Mouse (Mus musculus) thymus, postnatal 4 days (tissue): ENCODE data around the gene Sh2d6.

Experiments
- DNase-seq: peaks from one replicate; pipeline ENCODE4 v3.0.0; 2021

Sh2d6 gene

GRCm38 (mm10) chr6:72521607-72522006 lies at the start of gene Sh2d6:
Sh2d6 (minus strand) TSS chr6:72521707.
- no peak for DNase-seq

- DNase-seq, result no peak
These were observed 49.3 kb upstream of the Sh2d6 start for GRCm38 (mm10) chr6:72570644-72571397.

GRCm38 (mm10) chr6:72568736-72569135 lies 47.2 kb upstream of the Sh2d6 start:
- no peak for DNase-seq

DNA sequence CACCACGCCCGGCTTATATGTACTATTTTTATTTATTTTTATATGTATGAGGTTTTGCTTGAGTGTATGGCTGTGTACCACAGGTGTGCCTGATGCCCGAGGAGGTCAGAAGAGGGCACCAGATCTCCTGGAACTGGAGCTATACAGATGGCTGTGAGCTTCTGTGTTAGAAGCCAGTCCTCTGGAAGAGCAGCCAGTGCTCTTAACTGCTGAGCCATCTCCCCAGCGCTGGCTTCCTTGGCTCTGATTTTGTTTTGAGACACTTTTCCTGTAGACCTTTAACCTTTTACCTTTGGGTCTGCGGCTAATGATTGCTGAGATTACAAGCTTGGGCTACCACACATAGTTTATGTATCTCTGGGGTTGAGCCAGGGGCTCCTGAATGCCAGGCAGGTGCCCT lies 46.0 kb upstream of the Sh2d6 start:
- DNase-seq, result no peak

GRCm38 (mm10) chr6:72566044-72566443 lies 44.5 kb upstream of the Sh2d6 start:
- DNase-seq, result peak; percentile 90

DNA sequence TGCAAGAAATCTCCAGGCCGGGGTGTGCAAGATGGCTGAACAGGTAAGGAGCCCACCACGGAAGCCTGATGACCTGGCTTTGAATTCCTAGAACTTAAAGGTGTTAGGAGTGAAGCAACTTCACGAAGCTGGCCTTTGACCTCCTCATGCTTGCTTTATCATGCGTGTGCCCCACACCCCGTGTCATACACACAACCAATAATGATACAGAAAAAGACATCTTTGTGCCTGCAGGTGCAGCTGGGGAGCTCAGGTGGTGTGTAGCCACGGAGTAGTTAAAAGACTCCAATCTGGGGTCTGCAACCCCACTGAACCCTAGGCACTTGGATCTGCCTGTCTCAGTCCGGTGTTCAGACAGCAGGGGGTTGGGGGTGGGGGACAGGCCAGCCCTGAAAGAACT lies 44.0 kb upstream of the Sh2d6 start:
- DNase-seq, result no peak

GRCm38 (mm10) chr6:72562894-72563293 lies 41.4 kb upstream of the Sh2d6 start:
- no peak for DNase-seq

DNA sequence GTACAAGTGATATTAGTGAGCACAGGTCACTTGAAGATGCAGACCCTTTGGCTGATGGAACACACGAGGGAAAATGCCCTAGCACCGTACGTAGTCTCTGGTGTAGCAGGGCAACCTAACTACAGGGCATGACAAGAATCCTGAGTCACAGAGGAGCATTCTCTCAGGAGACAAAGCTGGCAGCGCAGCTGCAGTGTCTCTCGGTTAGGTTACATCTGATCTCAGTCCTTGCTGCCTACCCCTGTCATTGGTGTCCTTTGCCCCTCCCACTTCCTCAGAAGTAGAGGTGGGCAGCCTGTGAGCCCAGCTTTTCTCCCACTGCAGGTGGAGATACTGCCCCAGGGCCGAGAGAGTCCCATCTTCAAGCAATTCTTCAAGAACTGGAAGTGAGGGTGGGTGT lies 41.0 kb upstream of the Sh2d6 start:
- peak; percentile 22 for DNase-seq

DNA sequence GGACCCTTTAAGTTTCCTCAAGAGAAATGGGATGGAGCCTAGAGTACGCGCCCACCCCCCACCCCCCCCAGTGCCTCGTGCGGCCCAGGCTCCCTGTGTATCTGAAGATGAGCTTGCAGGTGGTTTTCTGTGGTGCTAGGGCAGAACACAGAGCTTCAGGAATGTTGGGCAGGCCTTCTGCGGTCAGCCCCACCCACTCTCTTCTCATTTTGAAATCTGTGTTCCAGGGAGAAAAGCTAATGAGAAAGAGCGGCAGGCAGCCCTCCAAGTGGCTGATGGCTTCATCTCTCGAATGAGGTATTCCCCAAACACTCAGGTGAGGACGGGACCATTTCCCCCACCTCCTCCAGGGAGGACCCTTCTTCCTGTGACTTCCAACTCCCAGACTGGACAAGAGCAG lies 39.3 kb upstream of the Sh2d6 start:
- no peak for DNase-seq

- no peak for DNase-seq
These were observed 31.5 kb upstream of the Sh2d6 start for GRCm38 (mm10) chr6:72553079-72553412.

DNA sequence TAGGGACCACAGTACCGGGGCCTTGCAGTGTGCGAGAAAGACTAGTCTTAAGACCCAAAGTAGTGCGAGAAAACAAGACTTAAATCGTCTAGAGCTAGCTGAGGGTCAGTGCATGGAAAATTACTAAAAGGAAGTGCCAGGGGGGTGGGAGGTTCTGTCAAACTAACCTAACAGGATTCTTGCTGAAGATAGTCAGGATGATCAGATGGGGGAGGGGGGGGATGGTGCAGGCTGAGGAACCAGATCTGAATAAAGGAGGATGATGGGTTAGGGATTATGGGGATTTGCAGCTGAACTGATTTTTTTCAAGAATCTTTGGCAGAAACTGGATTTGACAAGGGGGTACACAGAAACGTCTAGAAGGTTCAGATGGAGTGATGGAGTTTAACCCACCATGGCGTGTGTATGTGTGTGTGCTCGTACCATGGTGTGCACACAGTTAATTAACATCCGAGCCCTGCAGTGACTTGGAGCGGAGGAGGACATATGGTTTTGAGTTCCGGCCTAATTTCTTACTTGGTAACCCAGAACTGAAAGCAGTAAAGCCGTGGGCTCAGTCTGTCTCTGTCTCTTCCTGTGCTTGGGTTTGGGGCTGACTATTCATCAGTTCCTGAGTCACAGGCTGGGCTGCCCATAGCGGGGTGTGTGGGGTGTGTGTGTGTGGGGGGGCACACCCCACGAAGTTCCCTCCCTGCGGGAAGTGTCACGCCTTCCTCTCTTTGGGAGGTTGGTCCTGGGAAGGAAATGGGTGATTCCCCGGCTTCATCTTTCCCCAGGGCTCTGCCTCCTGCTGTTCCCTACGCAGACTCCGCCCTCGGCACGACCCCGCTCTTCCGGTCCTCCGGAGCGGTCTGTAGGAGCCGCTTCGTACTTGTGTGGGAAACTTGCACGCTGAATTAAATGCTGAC lies 30.9 kb upstream of the Sh2d6 start:
- peak; percentile 64 for DNase-seq

DNA sequence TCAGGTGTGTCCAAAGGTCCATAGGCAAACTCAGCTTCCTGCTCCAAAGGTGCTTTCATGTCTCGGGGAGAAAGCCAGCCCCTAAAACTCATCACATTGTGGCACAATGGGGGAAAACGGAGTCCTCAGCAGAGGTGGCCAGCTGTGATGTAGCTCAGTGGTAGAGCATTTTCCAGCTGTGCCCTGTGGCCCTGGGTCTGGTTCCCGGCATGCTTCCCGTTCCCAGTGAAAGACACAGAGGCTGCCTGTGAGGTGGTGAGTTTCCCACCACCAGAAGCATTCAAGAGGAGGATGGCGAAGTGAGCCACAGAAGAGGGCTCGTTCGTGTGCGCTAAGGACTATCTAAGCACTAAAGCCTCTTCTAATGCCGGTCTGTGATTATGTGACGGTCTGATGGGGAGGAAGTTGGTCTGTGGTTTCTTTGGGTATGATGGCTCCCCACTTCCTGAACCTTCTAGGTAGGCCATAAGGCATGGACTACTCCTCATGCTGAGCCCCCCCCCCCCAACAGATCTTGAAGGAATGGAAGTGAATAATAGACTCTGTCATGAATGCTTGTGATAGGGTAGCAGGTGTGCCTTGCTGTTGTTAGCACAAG lies 29.1 kb upstream of the Sh2d6 start:
- no peak for DNase-seq

- no peak for DNase-seq
These were observed 28.5 kb upstream of the Sh2d6 start for GRCm38 (mm10) chr6:72550025-72550424.

DNA sequence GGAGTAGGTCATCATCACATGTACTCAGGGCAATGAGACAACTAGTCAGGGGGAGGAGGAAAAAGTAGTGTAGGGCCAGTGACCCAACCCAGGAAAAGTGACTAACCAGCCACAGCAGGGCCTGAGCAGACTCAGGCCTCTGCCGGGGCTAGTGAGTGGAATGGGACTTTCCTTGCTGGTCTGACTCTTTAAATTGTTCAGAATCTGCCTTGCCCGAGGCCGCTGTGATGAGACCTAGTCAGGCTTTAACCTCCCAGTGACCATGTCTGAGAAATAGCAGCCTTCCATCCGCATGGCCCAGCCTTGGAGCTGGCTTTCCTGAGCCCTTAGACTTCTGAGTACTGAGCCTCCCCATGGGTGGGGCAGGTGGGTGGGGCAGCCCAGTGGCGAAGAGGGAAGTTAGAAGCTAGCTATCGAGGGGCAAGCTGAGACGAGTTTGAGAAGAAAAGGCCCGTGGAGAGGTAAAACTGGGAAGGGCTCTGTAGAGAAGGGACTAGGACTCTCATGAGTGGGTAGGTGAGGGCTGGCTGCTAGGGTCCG lies 27.6 kb upstream of the Sh2d6 start:
- peak; percentile 54 for DNase-seq

DNA sequence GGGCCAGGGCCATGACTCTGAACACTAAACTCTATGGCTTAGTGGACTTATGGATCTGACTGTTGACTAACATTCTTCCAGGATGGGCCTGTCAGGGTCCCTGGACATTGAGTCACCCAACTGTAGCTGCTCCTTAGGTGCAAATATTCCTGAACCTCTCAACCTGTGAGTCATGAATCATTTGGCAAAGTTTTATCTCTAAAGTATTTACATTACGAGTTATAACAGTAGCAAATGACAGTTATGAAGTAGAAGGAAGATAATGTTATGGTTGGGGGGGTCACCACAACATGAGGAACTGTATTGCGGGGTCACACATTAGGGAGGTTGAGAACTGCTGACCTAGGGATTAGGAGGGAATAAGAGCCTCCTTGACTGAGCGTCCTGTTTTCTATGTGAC lies 26.4 kb upstream of the Sh2d6 start:
- no peak for DNase-seq

- DNase-seq, result no peak
These were observed 25.6 kb upstream of the Sh2d6 start for GRCm38 (mm10) chr6:72547121-72547520.

GRCm38 (mm10) chr6:72545377-72545776 lies 23.9 kb upstream of the Sh2d6 start:
- no peak for DNase-seq

DNA sequence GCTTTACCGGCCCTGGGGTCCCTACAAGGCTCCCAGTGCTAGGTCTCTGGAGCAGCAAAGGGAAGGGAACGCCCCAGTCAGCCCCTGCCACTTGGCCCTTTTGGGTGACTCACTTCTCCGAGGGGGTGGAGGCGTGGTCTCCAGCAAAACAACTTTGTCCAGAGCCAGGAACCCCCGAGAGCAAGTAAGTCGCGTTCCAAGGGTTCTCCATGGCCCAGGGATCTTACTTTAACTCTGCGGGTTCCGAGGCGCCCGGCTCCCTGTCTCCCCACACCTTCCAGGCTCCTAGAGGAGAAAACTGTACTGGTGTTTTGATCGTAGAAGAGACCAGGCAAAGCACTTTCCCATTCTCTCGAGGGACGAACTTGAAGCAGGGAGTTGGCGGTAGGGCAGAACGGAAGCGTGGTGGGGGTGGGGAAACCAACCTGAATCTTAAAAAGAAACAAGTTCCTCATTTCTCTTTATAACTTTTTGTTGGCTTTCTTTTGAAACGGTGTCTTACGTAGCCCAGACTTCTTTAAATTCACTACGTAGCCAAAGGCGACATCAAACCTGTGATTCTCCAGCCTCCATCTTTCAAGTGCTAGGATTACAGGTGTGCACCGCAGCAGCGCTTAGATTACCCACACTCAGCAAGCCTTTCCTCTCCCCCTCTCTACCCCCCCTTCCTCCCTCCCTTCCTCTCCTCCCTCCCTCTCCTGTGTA lies 22.9 kb upstream of the Sh2d6 start, which contains the start of gene Capg:
Gene Capg, plus strand, starts transcription at position 109 of the 705 bp plus-strand sequence.
- peak; percentile 73 for DNase-seq

- DNase-seq, result no peak
These were observed 21.9 kb upstream of the Sh2d6 start for GRCm38 (mm10) chr6:72543265-72543850.

DNA sequence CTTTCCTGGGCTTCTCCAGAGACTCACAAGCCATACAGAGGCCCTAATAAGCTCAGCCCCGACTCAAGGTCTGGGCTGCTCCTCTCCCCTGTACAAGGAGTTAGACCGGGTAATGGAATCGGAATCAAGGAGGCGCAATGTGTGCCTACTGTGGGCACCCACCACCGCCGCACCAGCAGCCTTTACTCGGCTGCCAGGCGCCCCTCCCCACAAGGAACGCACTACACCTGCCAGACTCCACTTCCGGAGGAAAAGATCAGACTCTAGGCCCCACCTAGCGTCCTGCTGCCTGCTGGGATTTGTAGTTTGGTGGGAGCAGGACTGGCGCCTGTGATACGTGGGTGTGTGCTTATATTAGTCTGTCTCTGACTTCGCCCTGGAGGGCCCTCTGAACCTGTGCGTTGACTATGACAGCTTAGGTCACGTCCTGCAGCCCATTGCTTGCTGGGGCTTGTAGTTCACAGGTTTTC lies 17.1 kb upstream of the Sh2d6 start:
- DNase-seq, result peak; percentile 86

GRCm38 (mm10) chr6:72537998-72538500 lies 16.5 kb upstream of the Sh2d6 start:
- no peak for DNase-seq

DNA sequence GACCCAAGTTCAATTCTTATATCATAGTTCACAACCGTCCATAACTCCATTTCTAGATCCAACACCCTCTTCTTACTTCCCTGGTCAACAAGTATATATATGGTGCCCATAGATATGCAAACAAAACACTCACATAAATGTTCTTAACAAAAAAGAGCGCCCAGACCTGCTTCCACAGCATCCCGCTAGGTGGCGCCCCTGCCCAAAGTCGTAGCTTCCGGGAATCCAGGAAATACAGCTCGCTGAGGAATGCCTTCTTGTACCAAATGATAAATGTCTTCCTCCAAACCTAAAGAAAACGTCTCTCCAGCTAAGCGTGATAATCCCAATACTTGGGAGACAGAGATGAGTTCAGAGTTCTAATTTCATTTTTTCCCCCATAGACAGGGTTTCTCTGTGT lies 13.7 kb upstream of the Sh2d6 start:
- peak; percentile 95 for DNase-seq
